Mouse (Mus musculus): ENCODE data around the gene Pfkm.

GRCm38 (mm10) chr15:98162561-98162960, 70.2 kb downstream of the Pfkm start:
- TF ChIP-seq POLR2A (IDR thresholded peaks at IDR 0.05; ENCODE audit: low read depth, low read length) (no peak), BHLHE40 (IDR thresholded peaks at IDR 0.05; ENCODE audit: low read depth, low read length) (no peak), USF2 (conservative IDR thresholded peaks at IDR 0.05; ENCODE audit: low read depth, low read length) (no peak), E2F4 (IDR thresholded peaks at IDR 0.05; ENCODE audit: insufficient replicate concordance, low read depth, low read length) (no peak), NRF1 (IDR thresholded peaks at IDR 0.05; ENCODE audit: low read depth, low read length) (no peak)

Data from CH12.LX (cell line).